Mouse (Mus musculus): ENCODE data around the gene Tpgs1. TPM values are rescaled to one million over a fixed set of nuclear protein-coding genes. Genes with fewer than 3 reads are reported as not detected.

Tpgs1 gene
- polyA plus RNA-seq, 1 experiment from 2014 or later: 72.3 TPM

DNA sequence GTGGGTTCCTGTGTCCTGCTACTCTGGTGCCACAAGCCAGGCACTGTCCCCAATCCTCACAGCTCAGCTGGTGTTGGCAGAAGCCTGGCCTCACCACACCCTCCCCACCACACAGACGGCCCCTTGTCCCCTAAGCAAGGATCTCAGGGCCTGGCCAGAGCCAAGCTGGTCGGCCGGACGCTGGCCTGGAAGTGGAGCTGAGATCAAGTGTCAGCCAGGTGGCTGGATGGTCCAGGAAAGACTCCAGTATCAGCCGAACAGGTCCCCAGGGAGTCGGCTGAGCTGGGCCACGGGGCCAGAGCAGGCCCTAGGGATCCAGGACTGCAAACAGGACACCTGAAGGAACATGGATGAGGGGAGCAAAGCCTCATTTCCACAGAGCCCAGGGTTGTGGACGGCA is 23.5 kb upstream of the Tpgs1 start, which contains the start of gene Odf3l2:
Gene Odf3l2 (minus strand): TSS at position 28 of the 400 bp plus-strand sequence.
- Histone ChIP-seq H3K27ac (replicated peaks) (no peak within 1 kb of the TSS), H3K9me3 (no peaks in the 10 kb centered on the region), H3K4me1 (no peaks in the 10 kb centered on the region), H3K27me3 (no peaks in the 10 kb centered on the region), H3K9ac (replicated peaks) (no peak within 1 kb of the TSS), H3K4me3 (no peak within 1 kb of the TSS), H3K4me2 (replicated peaks) (no peak within 1 kb of the TSS), H3K36me3 (no peaks in the 10 kb centered on the region)
- WGBS: 76% methylated on average over 8 of the region's 8 CpGs
- ATAC-seq (ENCODE audit: low FRiP score, low read depth): no peak

DNA sequence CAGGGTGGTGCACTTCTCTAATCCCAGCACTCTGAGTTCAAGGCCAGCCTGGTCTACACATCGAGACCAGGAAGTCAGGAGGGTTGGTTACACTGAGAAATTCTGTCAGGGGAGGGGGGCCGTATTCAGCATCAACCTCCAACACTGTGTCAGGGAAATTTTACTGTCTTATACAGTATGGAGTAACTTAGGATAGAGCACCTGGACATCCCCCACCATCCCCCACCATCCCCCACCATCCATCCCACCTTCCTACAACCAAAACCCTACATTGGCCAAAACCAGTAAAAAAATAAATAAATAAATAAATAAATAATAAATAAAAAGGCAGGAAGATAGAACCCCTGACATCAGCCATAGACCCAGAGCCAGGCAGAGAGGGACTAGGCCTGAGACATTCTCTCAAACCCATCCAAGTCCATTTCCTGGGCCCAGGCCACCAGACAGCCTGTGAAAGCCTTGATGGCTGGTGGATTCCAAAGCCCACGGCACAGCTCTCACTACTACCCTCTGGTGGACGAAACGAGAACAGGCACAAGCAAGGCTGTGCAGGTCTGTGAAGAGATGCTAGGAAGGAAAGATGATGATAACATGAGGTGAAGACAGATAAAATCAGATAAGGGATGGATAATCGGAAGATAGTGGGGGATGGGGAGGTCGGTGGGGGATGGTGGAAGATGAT is 20.0 kb upstream of the Tpgs1 start:
- Histone ChIP-seq H3K36me3 (no peaks in the 10 kb centered on the region), H3K27me3 (0 out of 2 replicates have a peak, but pooled peaks cover 4% of the 10 kb centered on the region), H3K9me3 (no peaks in the 10 kb centered on the region), H3K4me2 (replicated peaks) (no peak overlapping the region), H3K4me1 (peaks cover 2% of the 10 kb centered on the region; the same call in 1 of the 2 replicates), H3K27ac (replicated peaks) (no peak overlapping the region), H3K4me3 (no peak overlapping the region), H3K9ac (replicated peaks) (no peak overlapping the region)
- ATAC-seq (ENCODE audit: low FRiP score, low read depth): no peak
- WGBS: 28% methylated on average over 7 of the region's 7 CpGs

DNA sequence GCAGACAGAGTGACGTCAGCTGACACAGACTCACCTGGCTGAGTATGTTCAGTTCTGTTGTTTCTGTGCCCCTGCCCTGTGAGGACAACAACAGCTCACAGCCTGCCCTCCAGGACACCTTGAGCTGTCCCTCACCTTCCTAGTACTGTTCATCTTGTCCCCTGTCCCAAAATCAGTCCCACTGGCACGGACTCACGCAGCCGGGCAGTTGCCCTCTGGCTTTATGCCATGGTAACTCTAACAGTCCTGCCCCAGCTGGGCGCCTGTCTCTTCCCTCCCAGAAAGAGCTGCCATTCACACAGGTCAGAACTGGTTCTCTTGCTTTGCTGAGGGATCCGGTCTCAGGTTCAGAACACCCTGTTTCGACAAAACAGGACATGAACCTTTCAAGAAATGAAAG is 16.4 kb upstream of the Tpgs1 start:
- H3K36me3 ChIP-seq: no peaks in the 10 kb centered on the region
- H3K27ac ChIP-seq (replicated peaks): no peak overlapping the region
- 83% methylated on average over 7 of the region's 7 CpGs for WGBS
- no peak overlapping the region for H3K4me2 ChIP-seq (replicated peaks)
- no peak for ATAC-seq (ENCODE audit: low FRiP score, low read depth)
- H3K4me1 ChIP-seq: peaks cover 11% of the 10 kb centered on the region
- no peak overlapping the region for H3K9ac ChIP-seq (replicated peaks)
- no peaks in the 10 kb centered on the region for H3K9me3 ChIP-seq
- H3K27me3 ChIP-seq: 0 out of 2 replicates have a peak, but pooled peaks cover 4% of the 10 kb centered on the region
- no peak overlapping the region for H3K4me3 ChIP-seq

DNA sequence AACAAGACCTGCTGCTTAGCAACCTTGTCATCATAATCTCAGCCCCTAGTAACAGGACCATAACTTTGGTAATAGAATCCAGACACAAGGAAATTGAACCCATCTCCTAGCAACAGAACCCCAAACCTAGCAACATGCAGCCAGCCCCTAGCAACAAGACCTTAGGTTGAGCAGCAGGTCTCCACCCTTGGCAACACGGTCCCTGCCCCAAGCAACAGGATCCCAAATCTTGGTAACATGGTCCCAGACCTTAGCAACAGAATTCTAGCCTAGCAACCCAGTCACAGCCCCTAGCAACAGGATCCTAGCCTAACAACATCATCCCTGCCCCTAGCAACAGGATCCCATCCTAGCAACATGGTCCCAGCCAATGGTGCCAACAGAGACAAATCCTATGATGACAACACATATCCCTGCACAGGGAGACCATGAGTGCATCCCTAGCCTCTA is 14.2 kb upstream of the Tpgs1 start:
- peak; percentile 85 for ATAC-seq (ENCODE audit: low FRiP score, low read depth)
- peaks cover 11% of the 10 kb centered on the region for H3K4me1 ChIP-seq
- 0 out of 2 replicates have a peak, but pooled peaks cover 4% of the 10 kb centered on the region for H3K27me3 ChIP-seq
- H3K9me3 ChIP-seq: no peaks in the 10 kb centered on the region
- no peaks in the 10 kb centered on the region for H3K36me3 ChIP-seq
- no peak overlapping the region for H3K4me3 ChIP-seq
- 13% methylated on average over 1 of the region's 1 CpGs for WGBS
- no peak overlapping the region for H3K4me2 ChIP-seq (replicated peaks)
- no peak overlapping the region for H3K9ac ChIP-seq (replicated peaks)
- peak overlapping the region; percentile 39; the same call in 1 of the 2 replicates for H3K27ac ChIP-seq (replicated peaks)

DNA sequence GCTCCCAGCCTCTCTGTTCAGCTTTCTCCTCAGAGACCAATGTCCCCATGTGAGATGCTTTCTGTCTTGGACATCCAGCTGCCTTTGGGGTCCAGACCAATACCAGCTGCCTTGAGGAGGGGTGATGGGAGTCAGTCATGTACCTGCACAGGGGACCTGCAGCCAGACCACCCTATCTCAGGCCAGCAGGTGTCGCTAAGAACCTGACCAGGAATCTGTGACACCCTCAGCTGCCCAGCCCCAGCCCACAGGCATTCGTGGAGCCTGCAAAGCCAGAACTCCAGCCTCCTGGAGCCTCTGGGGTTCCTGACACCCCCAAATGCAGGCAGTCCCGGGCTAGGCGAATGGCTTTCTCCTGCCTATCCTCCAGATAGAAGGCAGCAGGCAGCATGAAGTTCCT is 10.3 kb upstream of the Tpgs1 start:
- no peak overlapping the region for H3K4me3 ChIP-seq
- no peak overlapping the region for H3K4me2 ChIP-seq (replicated peaks)
- 0 out of 2 replicates have a peak, but pooled peaks cover 7% of the 10 kb centered on the region for H3K27me3 ChIP-seq
- peaks cover 11% of the 10 kb centered on the region for H3K4me1 ChIP-seq
- H3K27ac ChIP-seq (replicated peaks): no peak overlapping the region
- no peak for ATAC-seq (ENCODE audit: low FRiP score, low read depth)
- 17% methylated on average over 4 of the region's 4 CpGs for WGBS
- no peaks in the 10 kb centered on the region for H3K36me3 ChIP-seq
- no peak overlapping the region for H3K9ac ChIP-seq (replicated peaks)
- H3K9me3 ChIP-seq: no peaks in the 10 kb centered on the region

DNA sequence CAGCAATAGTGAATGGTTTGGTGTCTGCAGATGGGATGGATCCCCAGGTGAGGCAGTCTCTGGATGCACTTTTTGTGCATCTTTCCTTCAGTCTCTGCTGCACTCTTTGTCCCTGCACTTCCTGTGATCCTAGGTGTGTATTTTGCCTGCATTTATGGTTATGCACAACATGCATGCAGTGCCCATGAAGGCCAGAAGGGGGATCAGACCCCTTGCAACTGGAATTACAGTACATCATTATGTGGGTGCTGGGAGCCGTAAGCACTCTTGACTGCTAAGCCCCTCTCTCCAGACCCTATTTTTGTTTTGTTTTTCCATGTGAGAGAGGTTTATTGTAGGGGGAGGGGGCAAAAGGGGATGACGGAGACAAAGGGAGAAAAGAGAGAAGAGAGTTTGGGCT is 8.9 kb upstream of the Tpgs1 start:
- Histone ChIP-seq H3K9me3 (no peaks in the 10 kb centered on the region), H3K4me3 (no peak overlapping the region), H3K4me1 (peaks cover 6% of the 10 kb centered on the region), H3K27ac (replicated peaks) (no peak overlapping the region), H3K4me2 (replicated peaks) (no peak overlapping the region), H3K27me3 (0 out of 2 replicates have a peak, but pooled peaks cover 7% of the 10 kb centered on the region), H3K9ac (replicated peaks) (no peak overlapping the region), H3K36me3 (no peaks in the 10 kb centered on the region)
- ATAC-seq (ENCODE audit: low FRiP score, low read depth): no peak
- 81% methylated on average over 2 of the region's 2 CpGs for WGBS

DNA sequence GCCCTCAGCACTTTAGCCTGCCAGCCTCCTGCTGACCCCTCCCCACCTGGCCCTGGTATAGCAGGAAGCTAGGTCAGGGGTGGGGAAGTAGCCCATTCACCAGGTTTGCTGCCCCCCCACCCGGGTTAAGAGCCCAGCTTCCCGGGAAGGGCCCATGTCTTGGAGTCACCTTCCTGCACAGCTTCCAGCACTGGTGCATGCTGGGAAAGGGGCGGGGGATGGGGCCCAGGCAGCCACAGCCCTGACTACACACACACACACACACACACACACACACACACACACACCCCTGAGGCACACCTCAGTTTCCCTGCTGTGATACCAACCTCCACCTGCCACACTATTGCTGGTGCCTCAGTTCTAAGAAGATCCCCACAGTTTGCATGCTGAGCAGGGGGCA is 7.3 kb upstream of the Tpgs1 start:
- Histone ChIP-seq H3K27ac (replicated peaks) (0 out of 2 replicates have a peak overlapping the region, but pooled peaks have one; percentile 1), H3K4me3 (no peak overlapping the region), H3K36me3 (no peaks in the 10 kb centered on the region), H3K4me2 (replicated peaks) (no peak overlapping the region), H3K4me1 (peaks cover 6% of the 10 kb centered on the region), H3K9me3 (no peaks in the 10 kb centered on the region), H3K9ac (replicated peaks) (no peak overlapping the region), H3K27me3 (0 out of 2 replicates have a peak, but pooled peaks cover 7% of the 10 kb centered on the region)
- no peak for ATAC-seq (ENCODE audit: low FRiP score, low read depth)
- WGBS: 48% methylated on average over 3 of the region's 3 CpGs

DNA sequence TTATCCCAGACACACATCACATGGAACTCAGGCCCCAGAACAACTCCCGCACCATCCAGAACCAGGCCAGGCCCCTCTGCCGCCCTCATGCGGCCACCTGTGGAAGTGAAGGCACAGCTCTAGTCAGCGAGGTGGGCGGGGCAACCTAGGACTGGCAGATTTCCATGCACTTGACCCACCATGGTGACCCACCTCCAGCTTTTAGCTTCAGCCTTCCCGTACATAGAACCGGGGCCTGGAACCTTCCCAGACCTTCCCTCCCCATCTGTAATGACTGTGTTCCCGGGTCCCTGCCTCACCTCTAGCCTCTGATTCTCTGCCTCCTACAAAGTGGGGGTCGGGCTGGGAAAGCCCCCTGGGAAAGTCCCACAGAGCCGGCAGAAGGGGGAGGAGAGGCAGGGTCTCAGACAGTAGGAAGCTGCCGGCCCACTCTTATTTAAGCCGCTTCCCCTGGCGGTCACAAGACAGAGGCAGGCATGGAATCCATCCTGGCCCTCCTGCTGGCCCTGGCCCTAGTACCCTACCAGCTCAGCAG is 5.0 kb upstream of the Tpgs1 start, which contains the start of gene Madcam1:
Gene Madcam1 (plus strand): TSS at position 429 of the 535 bp plus-strand sequence.
- Histone ChIP-seq H3K4me3 (no peak within 1 kb of the TSS), H3K27me3 (0 out of 2 replicates have a peak, but pooled peaks cover 7% of the 10 kb centered on the region), H3K9ac (replicated peaks) (no peak within 1 kb of the TSS), H3K36me3 (no peaks in the 10 kb centered on the region), H3K27ac (replicated peaks) (no peak within 1 kb of the TSS), H3K4me2 (replicated peaks) (no peak within 1 kb of the TSS), H3K9me3 (no peaks in the 10 kb centered on the region), H3K4me1 (peaks cover 13% of the 10 kb centered on the region)
- ATAC-seq (ENCODE audit: low FRiP score, low read depth): no peak; the same call in 1 of the 2 replicates
- 13% methylated on average over 13 of the region's 13 CpGs for WGBS

DNA sequence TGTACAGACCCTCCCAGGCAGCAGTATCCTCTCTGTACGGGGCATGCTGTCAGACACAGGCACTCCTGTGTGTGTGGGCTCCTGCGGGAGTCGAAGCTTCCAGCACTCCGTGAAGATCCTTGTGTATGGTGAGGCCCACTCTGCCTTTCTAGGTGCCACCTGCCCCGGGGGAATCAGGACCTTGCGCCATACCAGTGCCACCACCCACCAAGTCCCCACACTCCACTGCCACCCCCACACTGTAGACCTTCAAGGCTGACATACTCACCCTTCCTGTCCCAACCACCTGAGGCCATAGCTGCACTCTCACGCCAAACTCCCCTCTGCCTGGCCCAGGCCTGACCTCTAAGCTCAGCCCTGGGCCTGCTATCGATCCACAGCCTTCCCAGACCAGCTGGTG is 4.1 kb upstream of the Tpgs1 start:
- H3K27me3 ChIP-seq: 0 out of 2 replicates have a peak, but pooled peaks cover 7% of the 10 kb centered on the region
- no peaks in the 10 kb centered on the region for H3K36me3 ChIP-seq
- H3K4me3 ChIP-seq: no peak overlapping the region
- no peaks in the 10 kb centered on the region for H3K9me3 ChIP-seq
- ATAC-seq (ENCODE audit: low FRiP score, low read depth): no peak
- H3K27ac ChIP-seq (replicated peaks): no peak overlapping the region
- H3K4me1 ChIP-seq: peaks cover 14% of the 10 kb centered on the region
- H3K9ac ChIP-seq (replicated peaks): no peak overlapping the region
- 84% methylated on average over 8 of the region's 8 CpGs for WGBS
- no peak overlapping the region for H3K4me2 ChIP-seq (replicated peaks)

DNA sequence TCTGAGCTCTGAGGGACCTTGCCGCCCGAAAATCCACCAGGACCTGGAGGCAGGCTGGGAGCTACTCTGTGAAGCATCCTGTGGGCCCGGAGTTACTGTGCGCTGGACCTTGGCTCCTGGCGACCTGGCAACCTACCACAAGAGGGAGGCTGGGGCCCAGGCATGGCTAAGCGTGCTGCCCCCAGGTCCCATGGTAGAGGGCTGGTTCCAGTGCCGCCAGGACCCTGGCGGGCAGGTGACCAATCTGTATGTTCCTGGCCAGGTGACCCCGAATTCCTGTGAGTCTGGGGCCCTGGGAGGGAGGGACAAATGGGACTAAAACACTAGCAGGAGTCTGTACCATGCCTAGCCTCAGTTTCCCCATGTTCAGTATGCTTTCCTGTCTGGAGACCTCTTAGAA is 2.7 kb upstream of the Tpgs1 start:
- no peaks in the 10 kb centered on the region for H3K36me3 ChIP-seq
- no peaks in the 10 kb centered on the region for H3K9me3 ChIP-seq
- no peak overlapping the region for H3K9ac ChIP-seq (replicated peaks)
- WGBS: 71% methylated on average over 9 of the region's 9 CpGs
- peaks cover 28% of the 10 kb centered on the region for H3K4me1 ChIP-seq
- no peak overlapping the region for H3K4me2 ChIP-seq (replicated peaks)
- ATAC-seq (ENCODE audit: low FRiP score, low read depth): no peak
- no peak overlapping the region for H3K27ac ChIP-seq (replicated peaks)
- no peak overlapping the region for H3K4me3 ChIP-seq
- 0 out of 2 replicates have a peak, but pooled peaks cover 7% of the 10 kb centered on the region for H3K27me3 ChIP-seq

DNA sequence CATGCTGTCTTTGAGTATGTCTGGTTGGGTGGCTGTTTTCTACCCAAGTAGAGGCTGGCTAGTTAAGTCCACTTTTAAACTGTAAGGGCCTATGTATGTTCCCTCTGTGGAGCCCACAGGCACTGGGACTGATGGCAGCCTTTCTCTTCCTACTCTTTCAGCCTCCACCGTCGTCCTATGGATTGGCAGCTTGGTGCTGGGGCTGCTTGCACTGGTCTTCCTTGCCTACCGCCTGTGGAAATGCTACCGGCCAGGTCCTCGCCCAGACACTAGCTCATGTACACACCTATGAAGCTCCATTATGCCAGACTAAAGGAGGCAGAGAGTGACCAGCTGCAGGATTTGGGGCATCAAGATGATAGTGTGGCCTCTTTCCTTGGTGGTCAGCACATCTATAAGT is 1.1 kb upstream of the Tpgs1 start:
- Histone ChIP-seq H3K4me2 (replicated peaks) (peak overlapping the region; percentile 89; the same call in 1 of the 2 replicates), H3K9ac (replicated peaks) (no peak overlapping the region), H3K9me3 (no peaks in the 10 kb centered on the region), H3K27me3 (0 out of 2 replicates have a peak, but pooled peaks cover 3% of the 10 kb centered on the region), H3K27ac (replicated peaks) (peak overlapping the region; percentile 97), H3K4me1 (peaks cover 28% of the 10 kb centered on the region), H3K4me3 (no peak overlapping the region), H3K36me3 (peaks cover 2% of the 10 kb centered on the region; the same call in 1 of the 2 replicates)
- WGBS: 81% methylated on average over 5 of the region's 5 CpGs
- no peak for ATAC-seq (ENCODE audit: low FRiP score, low read depth)

DNA sequence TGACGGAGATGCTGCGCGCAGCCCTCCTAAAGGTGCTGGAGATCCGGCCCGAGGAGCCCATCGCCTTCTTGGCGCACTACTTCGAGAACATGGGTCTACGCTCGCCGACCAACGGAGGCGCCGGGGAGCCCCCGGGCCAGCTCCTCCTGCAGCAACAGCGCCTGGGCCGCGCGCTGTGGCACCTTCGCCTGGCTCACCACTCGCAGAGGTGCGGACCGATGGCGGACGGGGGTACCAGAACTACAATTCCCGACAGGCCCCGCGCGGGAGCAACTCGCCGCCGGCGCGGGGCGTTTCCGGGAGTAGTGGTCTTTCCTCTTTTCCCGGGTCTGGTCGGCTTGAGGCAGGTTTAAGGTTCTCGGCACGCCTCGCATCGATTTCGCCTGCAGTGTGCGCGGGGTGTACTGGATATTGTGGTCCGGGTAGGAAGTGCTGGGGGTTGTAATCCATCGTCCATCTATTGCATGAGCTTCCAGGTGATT is 448 bp downstream of the Tpgs1 start:
- Histone ChIP-seq H3K27ac (replicated peaks) (peak overlapping the region; percentile 97), H3K4me1 (peaks cover 22% of the 10 kb centered on the region), H3K27me3 (no peaks in the 10 kb centered on the region), H3K9ac (replicated peaks) (peak overlapping the region; percentile 84), H3K4me3 (peak overlapping the region; percentile 95), H3K4me2 (replicated peaks) (peak overlapping the region; percentile 89), H3K36me3 (peaks cover 5% of the 10 kb centered on the region; the same call in 1 of the 2 replicates), H3K9me3 (no peaks in the 10 kb centered on the region)
- ATAC-seq (ENCODE audit: low FRiP score, low read depth): peak; percentile 72
- under 1% methylated on average over 47 of the region's 47 CpGs for WGBS

Data from midbrain, embryonic 12.5 days (tissue).